Mouse (Mus musculus) cerebellum, adult 18-20 months (tissue): Measurements from ENCODE around the gene Dnajc3.

Experiments used
- DNase-seq, 2 experiments: peaks; one replicate each; pipeline ENCODE4 v3.0.0; 2021

Gene Dnajc3

GRCm38 (mm10) chr14:118984161-118984560, 46.4 kb downstream of the Dnajc3 start:
- no peak for DNase-seq

GRCm38 (mm10) chr14:118986653-118987522, 49.1 kb downstream of the Dnajc3 start:
- peak; percentile 74 to 80 for DNase-seq

DNA sequence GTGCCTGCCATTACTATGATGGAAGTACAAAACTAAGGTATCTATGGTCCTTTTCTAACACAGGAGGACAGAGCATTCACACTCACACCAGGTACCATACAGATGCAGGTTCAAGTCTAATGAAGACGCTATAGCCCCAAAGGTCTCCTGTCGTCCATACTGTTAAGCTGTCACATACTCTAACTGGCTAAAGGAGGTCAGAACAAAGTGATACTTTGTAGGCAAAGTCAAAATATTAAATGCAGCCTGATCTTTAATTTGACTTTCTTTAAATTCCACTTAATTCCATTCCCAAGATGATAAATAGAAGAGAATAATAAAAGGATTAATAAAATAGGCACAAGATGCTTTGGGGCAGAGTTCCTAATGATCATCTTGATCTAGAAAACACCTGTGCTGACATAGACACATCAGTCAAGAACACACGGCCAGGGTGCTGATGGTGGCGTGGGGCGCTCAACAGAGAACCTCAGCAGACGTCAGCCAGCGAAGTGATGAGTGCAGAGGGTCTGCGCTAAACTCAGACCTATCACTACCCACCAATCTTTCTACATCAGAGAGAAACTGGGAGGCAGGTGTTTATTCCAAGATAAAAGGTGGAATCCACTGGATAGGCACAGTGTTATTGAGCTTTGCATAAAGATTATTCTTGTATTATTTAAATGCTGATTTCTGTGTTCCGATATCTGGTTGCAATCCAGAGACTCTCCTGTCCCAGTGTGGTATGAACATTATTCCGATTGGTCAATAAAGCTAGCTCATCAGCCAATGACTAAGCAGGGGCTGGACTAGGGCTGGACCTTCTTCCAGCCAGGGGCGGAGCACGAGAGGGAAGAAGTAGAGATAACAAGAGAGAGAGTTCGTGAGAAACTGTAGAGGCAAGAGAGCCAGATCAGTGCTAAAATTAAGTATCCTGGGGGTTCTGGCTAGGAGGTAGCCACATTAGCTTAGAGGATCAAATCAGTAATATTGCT, 50.0 kb downstream of the Dnajc3 start:
- DNase-seq = no peak

- DNase-seq = no peak
Observed at GRCm38 (mm10) chr14:118995226-118995925, 57.6 kb downstream of the Dnajc3 start.

DNA sequence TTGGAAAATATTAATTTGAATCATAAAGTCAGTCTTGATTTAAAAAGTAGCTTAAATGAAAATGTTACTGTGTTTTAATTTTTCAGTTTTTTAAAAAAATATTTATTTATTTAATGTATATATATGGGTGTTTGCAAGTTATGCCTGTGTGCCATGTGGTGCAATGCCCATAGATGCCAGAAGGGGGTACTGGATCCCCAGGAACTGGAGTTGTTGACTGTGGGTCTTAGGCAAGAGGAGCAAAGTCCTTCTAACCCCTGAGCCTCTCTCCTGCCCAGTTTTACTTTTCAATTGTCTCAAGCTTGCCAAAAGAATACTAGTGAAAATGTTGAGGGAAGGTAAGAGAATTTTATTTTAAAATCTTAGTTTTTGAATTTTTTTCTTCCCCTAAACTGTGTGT, 65.5 kb downstream of the Dnajc3 start:
- DNase-seq = no peak

GRCm38 (mm10) chr14:119005834-119006233, 68.1 kb downstream of the Dnajc3 start:
- DNase-seq = peak; percentile 22 to 30

DNA sequence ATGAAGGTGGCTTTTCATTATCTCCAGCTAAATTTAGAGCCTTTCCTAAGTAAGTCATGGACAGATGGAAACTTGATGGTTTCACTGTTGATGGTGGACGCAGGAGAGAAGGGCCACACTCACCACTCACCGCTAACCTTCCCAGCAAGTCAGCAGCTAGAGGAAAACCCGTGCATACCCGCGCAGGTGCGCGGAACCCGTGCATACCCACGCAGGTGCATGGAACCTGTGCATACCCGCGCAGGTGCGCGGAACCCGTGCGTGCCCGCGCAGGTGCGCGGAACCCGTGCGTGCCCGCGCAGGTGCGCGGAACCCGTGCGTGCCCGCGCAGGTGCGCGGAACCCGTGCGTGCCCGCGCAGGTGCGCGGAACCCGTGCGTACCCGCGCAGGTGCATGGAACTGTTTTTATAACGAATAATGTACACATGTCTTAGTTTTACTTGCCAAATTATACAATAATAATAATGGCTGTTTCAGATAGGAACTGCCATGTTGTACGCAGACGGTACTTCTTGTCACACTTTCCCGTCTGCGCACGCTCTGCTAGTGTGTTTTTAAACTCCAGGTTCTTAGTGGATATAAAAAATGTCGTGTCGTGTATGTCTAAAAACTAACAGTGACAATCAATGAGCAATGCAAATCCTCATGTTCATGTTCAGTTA, 68.8 kb downstream of the Dnajc3 start:
- peak; percentile 47 to 60 for DNase-seq

GRCm38 (mm10) chr14:119007103-119007951, 69.6 kb downstream of the Dnajc3 start:
- peak; percentile 96 to 100 for DNase-seq

- no peak for DNase-seq
Observed at GRCm38 (mm10) chr14:119008031-119008590, 70.3 kb downstream of the Dnajc3 start.

DNA sequence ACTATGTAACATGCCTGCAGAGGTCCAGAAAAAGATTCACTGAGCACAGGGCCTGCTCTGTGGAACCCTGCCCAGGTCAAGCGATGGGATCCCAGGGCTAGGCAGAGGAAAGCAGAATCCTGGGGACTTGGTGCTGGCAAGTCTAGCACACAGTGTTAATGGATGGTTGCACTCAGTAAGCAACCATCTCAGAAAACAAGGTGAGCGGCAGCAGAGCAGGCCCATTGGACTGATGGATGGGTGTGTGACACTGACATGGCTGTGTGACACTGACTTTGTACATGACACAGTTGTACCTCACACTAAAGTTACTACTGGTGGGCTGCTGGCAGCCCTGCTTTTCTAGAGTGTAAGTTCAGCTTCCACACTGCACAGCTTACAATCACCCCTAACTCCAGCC, 71.8 kb downstream of the Dnajc3 start:
- no peak for DNase-seq

DNA sequence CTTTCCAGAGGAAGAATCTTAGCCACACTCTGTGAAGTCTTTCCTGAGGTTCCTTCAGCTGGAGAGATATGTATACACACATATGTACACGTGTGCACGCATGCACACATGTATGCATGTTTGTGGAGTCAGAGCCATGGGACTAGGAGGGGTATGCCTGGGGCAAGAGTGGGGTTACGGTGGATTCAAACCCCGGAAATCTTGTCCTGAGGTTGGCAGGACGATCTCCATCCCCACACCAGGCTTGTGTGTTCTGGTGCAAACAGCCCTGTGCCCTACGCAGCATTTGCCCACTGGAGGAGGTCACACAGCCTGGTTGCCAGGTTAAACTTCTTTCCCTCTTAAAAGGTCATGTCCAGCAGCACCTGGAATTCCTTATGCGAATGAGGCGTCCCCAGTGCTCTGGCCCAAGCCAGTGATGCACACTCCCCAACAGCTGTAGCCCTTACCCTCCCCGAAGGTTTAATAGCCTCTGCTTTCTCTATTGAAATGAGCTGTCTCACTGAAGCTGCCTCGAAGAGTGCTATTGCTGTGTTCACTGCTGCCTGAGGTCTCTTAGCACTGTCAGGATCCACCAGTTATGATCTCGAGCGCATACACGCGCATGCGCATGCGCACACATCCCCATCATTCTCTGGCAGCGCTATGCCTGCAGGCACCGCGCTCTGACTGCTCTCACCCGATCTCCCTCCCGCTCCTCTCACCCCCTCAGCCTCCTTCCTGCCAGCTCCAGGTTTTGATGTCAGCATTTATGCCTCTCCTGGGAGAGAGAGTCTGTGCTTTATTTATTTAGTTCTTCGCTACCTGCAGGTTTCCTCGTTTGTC, 75.0 kb downstream of the Dnajc3 start:
- DNase-seq = peak; percentile 82 to 84

DNA sequence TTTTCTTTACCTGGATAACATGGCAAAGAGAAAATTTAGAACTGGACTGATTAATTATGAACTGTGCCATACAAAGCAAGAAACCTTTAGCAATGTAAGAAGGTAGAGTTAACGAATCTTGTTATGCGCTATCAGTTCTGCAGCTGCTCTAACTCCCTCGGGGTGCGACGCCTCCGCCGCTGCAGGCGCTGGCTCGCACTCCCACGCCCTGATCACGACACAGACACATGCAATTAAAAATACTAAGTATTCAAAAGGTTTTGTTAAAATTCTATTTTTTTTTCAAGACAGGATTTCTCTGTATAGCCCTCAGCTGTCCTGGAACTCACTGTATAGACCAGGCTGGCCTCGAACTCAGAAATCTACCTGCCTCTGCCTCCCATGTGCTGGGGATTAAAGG, 75.8 kb downstream of the Dnajc3 start:
- peak in 1 of 2 experiments; percentile 22 for DNase-seq

DNA sequence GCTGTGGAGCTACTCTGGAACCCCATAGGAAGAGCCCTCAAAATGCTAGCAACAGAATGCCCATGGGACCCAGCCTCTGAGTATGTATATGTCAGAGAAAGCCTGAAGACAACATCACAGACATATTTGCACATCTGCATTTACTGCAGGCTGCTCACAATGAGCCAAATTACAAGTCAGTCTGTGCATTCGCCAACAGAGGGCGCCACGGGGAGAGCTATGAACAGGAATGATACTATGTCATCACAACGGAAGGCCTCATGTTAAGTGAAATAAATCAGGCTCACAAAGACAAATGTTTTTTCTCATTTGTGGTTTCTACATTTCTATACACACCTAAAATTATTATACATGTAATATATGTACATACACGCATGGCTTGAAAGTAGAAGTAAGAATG, 88.1 kb downstream of the Dnajc3 start:
- DNase-seq = no peak

- DNase-seq = peak; percentile 56 to 60
Observed at GRCm38 (mm10) chr14:119027130-119027529, 89.4 kb downstream of the Dnajc3 start.

- no peak for DNase-seq
Observed at GRCm38 (mm10) chr14:119027675-119028253, 90.0 kb downstream of the Dnajc3 start.
